1 mouse cellular context compared by ENCODE assay signal in the genomic region with DNA sequence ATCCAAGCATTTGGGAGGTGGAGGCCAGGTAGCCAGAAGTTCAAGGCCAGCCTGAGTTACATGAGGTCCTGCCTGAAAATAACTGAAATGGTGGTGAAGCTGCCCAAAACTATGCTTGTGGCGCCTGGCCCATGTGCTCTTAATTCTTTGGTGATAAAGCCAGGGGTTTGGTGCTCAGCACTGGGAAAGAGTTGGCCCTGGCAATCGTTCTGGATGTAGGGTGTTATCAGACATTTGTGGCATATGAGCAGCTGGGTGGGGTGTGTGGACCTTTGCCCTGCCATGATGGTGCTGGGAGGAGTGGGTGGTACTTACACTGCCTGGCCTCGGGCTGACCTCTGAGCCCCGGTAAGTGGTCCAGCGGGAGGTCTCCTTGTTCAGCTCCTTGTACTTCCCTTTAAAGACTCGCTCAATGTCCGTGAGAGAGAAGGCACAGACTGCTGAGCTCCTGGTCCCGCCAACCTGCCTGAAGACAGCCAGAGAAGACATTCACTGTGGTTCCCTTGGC.
TF ChIP-seq lines count a peak whose summit lies in the region.

No protein-coding gene starts in this region.

TF ChIP-seq in MEL, 35 proteins besides CTCF, POLR2A, EP300 and RAD21:
- no peak for TF ChIP-seq HCFC1 (IDR thresholded peaks at IDR 0.05; ENCODE audit: low read depth, low read length)
- TF ChIP-seq MXI1 (IDR thresholded peaks at IDR 0.05; ENCODE audit: low read depth, low read length) = peak; percentile 33; the same call in 1 of the 2 replicates
